Mouse (Mus musculus): Measurements from ENCODE around the gene Git1. TPM values are rescaled to one million over a fixed set of nuclear protein-coding genes. Genes with fewer than 3 reads are reported as not detected.

Git1 gene
- polyA plus RNA-seq, 1 experiment: 566 TPM

GRCm38 (mm10) chr11:77456866-77457265 is 36.5 kb upstream of the Git1 start:
- Histone ChIP-seq H3K4me3 (ENCODE audit: control insufficient read depth, low read depth, low read length) (no peak overlapping the region), H3K27me3 (ENCODE audit: control insufficient read depth, insufficient read depth, low read length) (no peaks in the 10 kb centered on the region), H3K36me3 (ENCODE audit: control insufficient read depth, insufficient read depth, low read length) (peaks cover 4% of the 10 kb centered on the region), H3K27ac (ENCODE audit: control insufficient read depth, insufficient read depth, low read depth, low read length) (no peak overlapping the region), H3K4me1 (ENCODE audit: control insufficient read depth, insufficient read depth, low read length) (peaks cover under 1% of the 10 kb centered on the region; the same call in 1 of the 2 replicates)
- no peak for TF ChIP-seq CTCF (IDR thresholded peaks at IDR 0.05; ENCODE audit: control insufficient read depth, insufficient read depth, insufficient replicate concordance, low read depth, low read length)
- TF ChIP-seq POLR2A (IDR thresholded peaks at IDR 0.05; ENCODE audit: control insufficient read depth, low read depth, low read length): no peak

- H3K27me3 ChIP-seq (ENCODE audit: control insufficient read depth, insufficient read depth, low read length): no peaks in the 10 kb centered on the region
- no peak overlapping the region for H3K27ac ChIP-seq (ENCODE audit: control insufficient read depth, insufficient read depth, low read depth, low read length)
- peak overlapping the region; percentile 83 for H3K4me3 ChIP-seq (ENCODE audit: control insufficient read depth, low read depth, low read length)
- H3K36me3 ChIP-seq (ENCODE audit: control insufficient read depth, insufficient read depth, low read length): no peaks in the 10 kb centered on the region
- peaks cover 13% of the 10 kb centered on the region for H3K4me1 ChIP-seq (ENCODE audit: control insufficient read depth, insufficient read depth, low read length)
- no peak for TF ChIP-seq CTCF (IDR thresholded peaks at IDR 0.05; ENCODE audit: control insufficient read depth, insufficient read depth, insufficient replicate concordance, low read depth, low read length)
- TF ChIP-seq POLR2A (IDR thresholded peaks at IDR 0.05; ENCODE audit: control insufficient read depth, low read depth, low read length): no peak
Observed at GRCm38 (mm10) chr11:77461856-77462255, 31.5 kb upstream of the Git1 start.

- TF ChIP-seq CTCF (IDR thresholded peaks at IDR 0.05; ENCODE audit: control insufficient read depth, insufficient read depth, insufficient replicate concordance, low read depth, low read length) (no peak), POLR2A (IDR thresholded peaks at IDR 0.05; ENCODE audit: control insufficient read depth, low read depth, low read length) (no peak)
- H3K27me3 ChIP-seq (ENCODE audit: control insufficient read depth, insufficient read depth, low read length): no peaks in the 10 kb centered on the region
- H3K27ac ChIP-seq (ENCODE audit: control insufficient read depth, insufficient read depth, low read depth, low read length): no peak within 1 kb of the TSS
Observed at GRCm38 (mm10) chr11:77462283-77463100, 30.9 kb upstream of the Git1 start, which contains the start of gene Coro6. Gene Coro6 (plus strand): TSS chr11:77462411.

GRCm38 (mm10) chr11:77463101-77463445 is 30.3 kb upstream of the Git1 start:
- Histone ChIP-seq H3K4me1 (ENCODE audit: control insufficient read depth, insufficient read depth, low read length) (peaks cover 16% of the 10 kb centered on the region), H3K27me3 (ENCODE audit: control insufficient read depth, insufficient read depth, low read length) (no peaks in the 10 kb centered on the region), H3K27ac (ENCODE audit: control insufficient read depth, insufficient read depth, low read depth, low read length) (no peak overlapping the region), H3K36me3 (ENCODE audit: control insufficient read depth, insufficient read depth, low read length) (no peaks in the 10 kb centered on the region), H3K4me3 (ENCODE audit: control insufficient read depth, low read depth, low read length) (no peak overlapping the region; the same call in 1 of the 2 replicates)
- TF ChIP-seq POLR2A (IDR thresholded peaks at IDR 0.05; ENCODE audit: control insufficient read depth, low read depth, low read length) (no peak), CTCF (IDR thresholded peaks at IDR 0.05; ENCODE audit: control insufficient read depth, insufficient read depth, insufficient replicate concordance, low read depth, low read length) (no peak)

More at GRCm38 (mm10) chr11:77462283-77463100, 30.9 kb upstream of the Git1 start, which contains the start of gene Coro6:
- no peaks in the 10 kb centered on the region for H3K36me3 ChIP-seq (ENCODE audit: control insufficient read depth, insufficient read depth, low read length)
- H3K4me3 ChIP-seq (ENCODE audit: control insufficient read depth, low read depth, low read length): peak within 1 kb of the TSS; percentile 83
- H3K4me1 ChIP-seq (ENCODE audit: control insufficient read depth, insufficient read depth, low read length): peaks cover 14% of the 10 kb centered on the region

GRCm38 (mm10) chr11:77463786-77464185 is 29.6 kb upstream of the Git1 start:
- Histone ChIP-seq H3K4me1 (ENCODE audit: control insufficient read depth, insufficient read depth, low read length) (peaks cover 16% of the 10 kb centered on the region), H3K4me3 (ENCODE audit: control insufficient read depth, low read depth, low read length) (no peak overlapping the region), H3K36me3 (ENCODE audit: control insufficient read depth, insufficient read depth, low read length) (no peaks in the 10 kb centered on the region), H3K27ac (ENCODE audit: control insufficient read depth, insufficient read depth, low read depth, low read length) (no peak overlapping the region), H3K27me3 (ENCODE audit: control insufficient read depth, insufficient read depth, low read length) (no peaks in the 10 kb centered on the region)
- TF ChIP-seq POLR2A (IDR thresholded peaks at IDR 0.05; ENCODE audit: control insufficient read depth, low read depth, low read length) (no peak), CTCF (IDR thresholded peaks at IDR 0.05; ENCODE audit: control insufficient read depth, insufficient read depth, insufficient replicate concordance, low read depth, low read length) (no peak)

GRCm38 (mm10) chr11:77464684-77465083 is 28.7 kb upstream of the Git1 start:
- peaks cover 19% of the 10 kb centered on the region for H3K4me1 ChIP-seq (ENCODE audit: control insufficient read depth, insufficient read depth, low read length)
- no peaks in the 10 kb centered on the region for H3K27me3 ChIP-seq (ENCODE audit: control insufficient read depth, insufficient read depth, low read length)
- no peak overlapping the region for H3K4me3 ChIP-seq (ENCODE audit: control insufficient read depth, low read depth, low read length)
- TF ChIP-seq POLR2A (IDR thresholded peaks at IDR 0.05; ENCODE audit: control insufficient read depth, low read depth, low read length): no peak
- H3K27ac ChIP-seq (ENCODE audit: control insufficient read depth, insufficient read depth, low read depth, low read length): no peak overlapping the region
- no peaks in the 10 kb centered on the region for H3K36me3 ChIP-seq (ENCODE audit: control insufficient read depth, insufficient read depth, low read length)

GRCm38 (mm10) chr11:77465111-77465510 is 28.3 kb upstream of the Git1 start:
- Histone ChIP-seq H3K4me1 (ENCODE audit: control insufficient read depth, insufficient read depth, low read length) (peaks cover 19% of the 10 kb centered on the region), H3K4me3 (ENCODE audit: control insufficient read depth, low read depth, low read length) (no peak overlapping the region), H3K27ac (ENCODE audit: control insufficient read depth, insufficient read depth, low read depth, low read length) (no peak overlapping the region), H3K36me3 (ENCODE audit: control insufficient read depth, insufficient read depth, low read length) (no peaks in the 10 kb centered on the region), H3K27me3 (ENCODE audit: control insufficient read depth, insufficient read depth, low read length) (no peaks in the 10 kb centered on the region)
- TF ChIP-seq CTCF (IDR thresholded peaks at IDR 0.05; ENCODE audit: control insufficient read depth, insufficient read depth, insufficient replicate concordance, low read depth, low read length) (no peak), POLR2A (IDR thresholded peaks at IDR 0.05; ENCODE audit: control insufficient read depth, low read depth, low read length) (no peak)
